Mouse (Mus musculus) c-Kit-negative CD71-positive TER-119-positive erythroid progenitor cells, embryonic 14.5 days (primary cell): ENCODE measurements around the gene Zfp462.

Source experiments
- DNase-seq: peaks from one replicate; pipeline ENCODE4 v3.0.0-alpha.2; 2013; ENCODE audit warnings: low read depth, low spot score

Zfp462 gene

DNA sequence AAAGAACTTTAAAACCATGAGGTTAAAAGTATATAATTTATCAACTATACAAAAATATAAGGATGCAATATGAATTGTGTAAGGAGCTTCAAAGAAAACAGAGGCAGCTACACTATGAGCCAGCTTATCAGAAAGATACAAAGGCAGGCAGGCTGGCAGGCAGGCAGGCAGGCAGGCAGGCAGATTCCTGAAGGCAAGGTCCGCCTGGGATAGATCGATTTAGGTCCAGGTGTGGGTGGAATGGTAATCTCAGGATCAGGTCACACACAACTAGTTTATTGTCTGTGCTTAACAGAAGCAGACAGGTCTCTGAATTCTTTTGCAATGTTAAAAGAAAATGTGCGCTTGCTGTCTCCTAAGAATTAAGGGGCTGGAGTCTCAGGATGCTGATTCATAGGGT, 158.7 kb downstream of the Zfp462 start:
- DNase-seq, result no peak

- DNase-seq, result no peak
Observed at GRCm38 (mm10) chr4:55117839-55118487, 173.1 kb downstream of the Zfp462 start.

DNA sequence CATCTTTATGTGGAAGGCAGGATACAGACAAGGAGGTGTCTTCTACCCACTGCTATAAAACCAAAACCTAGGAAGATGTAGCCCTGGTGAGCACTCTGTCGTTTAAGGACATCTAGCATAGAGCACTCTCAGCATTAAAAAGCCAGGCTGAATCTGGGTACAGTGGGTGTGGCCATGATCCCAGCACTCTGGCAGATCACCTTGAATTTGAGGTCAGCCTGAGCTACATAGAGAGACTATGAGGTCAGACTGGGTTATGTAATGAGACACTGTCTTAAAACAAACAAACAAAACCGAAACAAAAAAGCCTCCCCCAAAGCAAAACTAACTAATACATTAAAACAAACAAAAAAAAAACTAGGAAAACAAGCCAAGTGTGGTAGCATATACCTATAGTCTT, 176.3 kb downstream of the Zfp462 start:
- no peak for DNase-seq

DNA sequence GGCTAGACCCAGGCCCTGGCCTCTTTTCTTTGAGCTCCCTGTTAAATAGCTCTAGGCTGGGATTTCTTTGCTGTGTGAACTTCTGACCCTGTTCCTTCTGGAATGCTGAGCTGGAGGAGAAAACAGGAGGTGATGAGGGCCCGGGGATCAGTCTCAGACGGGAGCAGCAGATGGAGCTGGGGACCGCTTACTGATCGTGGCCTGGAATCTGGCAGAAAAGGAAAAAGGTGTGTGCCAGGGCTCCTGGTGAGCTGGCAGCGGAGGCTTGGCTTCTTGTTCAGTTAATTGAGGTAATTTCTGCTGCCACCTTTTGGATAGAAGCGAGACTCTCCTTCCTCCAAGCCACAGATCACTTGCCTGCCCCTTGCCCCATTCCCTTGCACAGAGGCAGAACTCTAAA, 177.1 kb downstream of the Zfp462 start:
- DNase-seq, result no peak

- no peak for DNase-seq
Observed at GRCm38 (mm10) chr4:55124126-55124525, 179.3 kb downstream of the Zfp462 start.

DNA sequence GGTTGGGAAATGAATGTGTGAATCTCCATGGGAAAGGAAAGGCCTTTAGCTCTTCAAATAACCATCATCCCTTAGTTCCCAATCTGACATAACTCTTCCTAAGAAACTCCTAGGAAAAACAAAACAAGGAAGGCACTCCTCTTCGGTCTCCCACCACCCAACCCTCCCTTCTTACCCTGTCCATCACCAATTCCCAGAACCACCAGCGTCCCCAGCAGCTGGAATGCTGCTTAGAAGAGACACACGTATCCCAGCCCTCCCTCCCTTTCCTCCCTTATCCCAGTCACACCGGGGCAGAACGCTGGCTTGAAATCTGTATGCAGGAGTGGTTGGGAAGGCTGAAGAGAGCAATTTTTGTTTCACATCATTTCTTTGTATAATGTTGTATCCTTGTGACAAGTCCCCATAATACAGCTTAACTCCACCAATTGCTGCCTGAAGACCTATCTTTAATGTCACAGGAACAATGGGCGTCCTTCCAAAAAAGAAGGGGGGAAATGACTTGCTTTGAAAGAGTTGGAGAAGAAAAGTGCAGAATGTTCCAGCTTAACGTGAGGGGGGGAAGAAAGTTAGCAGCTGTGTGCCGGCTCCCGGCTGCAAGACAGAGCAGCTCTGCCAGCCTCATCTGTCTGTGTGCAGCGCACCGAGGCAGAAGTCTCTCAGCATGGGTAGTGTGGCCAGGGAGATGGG, 180.3 kb downstream of the Zfp462 start:
- DNase-seq, result no peak

DNA sequence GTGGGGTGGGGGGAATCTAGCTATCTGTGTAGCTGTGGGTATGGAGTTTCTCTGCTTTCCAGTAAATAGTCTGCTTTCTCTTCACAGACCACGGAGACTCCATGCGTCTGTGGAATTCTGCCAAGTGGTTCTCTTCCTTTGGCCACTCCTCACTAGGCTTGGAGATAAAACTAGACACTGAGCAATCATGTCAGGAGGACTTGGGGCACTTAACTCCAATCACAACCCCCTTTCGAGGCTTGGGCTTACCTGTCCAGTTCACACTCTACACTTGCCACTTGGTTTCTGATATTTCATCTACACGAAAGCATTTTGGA, 180.8 kb downstream of the Zfp462 start:
- DNase-seq, result no peak

- DNase-seq, result no peak
Observed at GRCm38 (mm10) chr4:55127228-55127901, 182.5 kb downstream of the Zfp462 start.

DNA sequence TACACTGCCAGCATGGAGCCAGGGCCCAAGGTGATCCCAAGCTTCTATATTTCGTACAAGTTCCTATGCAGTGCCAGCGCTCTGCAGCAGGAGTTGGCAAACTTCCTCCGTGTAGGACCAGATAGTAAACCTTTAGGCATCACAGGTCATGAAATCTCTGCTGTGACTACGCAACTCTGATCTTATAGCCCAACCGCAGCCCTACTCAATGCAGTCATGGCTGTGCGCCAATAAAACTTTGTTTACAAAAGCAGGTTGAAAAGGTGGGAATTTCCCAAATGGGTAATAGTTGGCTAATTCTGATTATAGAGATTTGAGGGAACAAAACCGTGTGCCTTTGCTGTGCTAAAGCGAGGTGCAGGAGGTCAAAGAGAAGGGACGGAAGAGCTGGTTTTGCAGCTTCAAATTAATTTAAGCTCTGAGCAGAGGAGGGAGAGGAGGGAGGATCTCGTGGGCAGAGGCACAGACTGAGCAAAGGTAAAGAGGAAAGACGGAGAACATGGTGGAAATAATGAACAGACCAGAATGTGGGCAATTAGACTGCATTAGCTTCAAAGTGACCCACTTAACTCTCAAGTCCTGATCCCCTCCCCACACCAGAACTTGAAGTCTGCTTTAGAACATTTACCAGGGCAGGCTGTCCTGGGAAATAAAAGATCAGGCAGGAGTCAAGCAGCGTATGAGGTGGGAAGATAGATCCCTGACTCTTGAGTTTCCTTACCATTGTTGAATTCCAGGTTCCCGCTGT, 183.4 kb downstream of the Zfp462 start:
- DNase-seq, result no peak
